Mouse (Mus musculus): Measurements from ENCODE around the gene Arhgef16. TPM values are rescaled to one million over a fixed set of nuclear protein-coding genes. Genes with fewer than 3 reads are reported as not detected.

Arhgef16 gene
- polyA plus RNA-seq, 1 experiment from 2014 or later = 0.32 TPM

Other genes starting within 250 kb of the Arhgef16 start
- gene Trp73, start 161.5 kb downstream of the Arhgef16 start, polyA plus RNA-seq (2014; fragmentation: Nextera tagmentation; extraction: Ambion mirVana) = 4.6 and 5.4 TPM in 2 replicates
- gene Wrap73, start 159.3 kb downstream of the Arhgef16 start, polyA plus RNA-seq (2014; fragmentation: Nextera tagmentation; extraction: Ambion mirVana) = 64.2 and 69.7 TPM in 2 replicates
- 184 and 194 TPM in 2 replicates for gene Tprgl, start 141.0 kb downstream of the Arhgef16 start, polyA plus RNA-seq (2014; fragmentation: Nextera tagmentation; extraction: Ambion mirVana)
- gene Megf6, start 130.9 kb downstream of the Arhgef16 start, polyA plus RNA-seq (2014; fragmentation: Nextera tagmentation; extraction: Ambion mirVana) = 4.6 and 7.7 TPM in 2 replicates
- not detected in 2 replicates for gene B230104I21Rik, start 34.5 kb upstream of the Arhgef16 start, polyA plus RNA-seq (2014; fragmentation: Nextera tagmentation; extraction: Ambion mirVana)

Measured in forebrain, embryonic 14.5 days (tissue).